Mouse (Mus musculus): ENCODE measurements around the gene Zfand2a.

GRCm38 (mm10) chr5:139479088-139479487, 5.3 kb downstream of the Zfand2a start:
- TF ChIP-seq CTCF (IDR thresholded peaks at IDR 0.05; ENCODE audit: insufficient read depth, low read depth, low read length) (no peak), POLR2A (IDR thresholded peaks at IDR 0.05; ENCODE audit: insufficient read depth, low read depth, low read length) (no peak)
